Mouse (Mus musculus): Measurements from ENCODE around the gene S100z. TPM values are rescaled to one million over a fixed set of nuclear protein-coding genes. Genes with fewer than 3 reads are reported as not detected.

The S100z gene
- polyA plus RNA-seq, 1 experiment from 2014 or later = 2.1 TPM

- no peak overlapping the region for H3K4me3 ChIP-seq (ENCODE audit: low read depth, low read length)
- no peak overlapping the region for H3K9ac ChIP-seq (replicated peaks; ENCODE audit: low read length)
- H3K36me3 ChIP-seq (replicated peaks; ENCODE audit: control insufficient read depth, insufficient read depth, low read depth, low read length) = no peaks in the 10 kb centered on the region
- H3K4me1 ChIP-seq (ENCODE audit: control insufficient read depth, insufficient read depth, low read length) = no peaks in the 10 kb centered on the region
- DNase-seq (ENCODE audit: low spot score) (no peak), ATAC-seq (replicated peaks; ENCODE audit: insufficient number of reproducible peaks, low FRiP score, low TSS enrichment, low read depth) (no peak)
- no peak overlapping the region for H3K27ac ChIP-seq (replicated peaks; ENCODE audit: low read depth, low read length)
- H3K9me3 ChIP-seq (replicated peaks; ENCODE audit: control insufficient read depth, low read length) = no peaks in the 10 kb centered on the region
- H3K27me3 ChIP-seq (ENCODE audit: control insufficient read depth, insufficient read depth, low read length) = no peaks in the 10 kb centered on the region
- H3K4me2 ChIP-seq (ENCODE audit: low read depth, low read length) = no peak overlapping the region
- WGBS = 85% methylated on average over 5 of the region's 5 CpGs
These were observed 31.5 kb upstream of the S100z start for GRCm38 (mm10) chr13:95510054-95510453.

GRCm38 (mm10) chr13:95503279-95503917 lies 24.9 kb upstream of the S100z start:
- WGBS = 75% methylated on average over 8 of the region's 8 CpGs
- Histone ChIP-seq H3K4me1 (ENCODE audit: control insufficient read depth, insufficient read depth, low read length) (no peaks in the 10 kb centered on the region), H3K27ac (replicated peaks; ENCODE audit: low read depth, low read length) (no peak overlapping the region), H3K27me3 (ENCODE audit: control insufficient read depth, insufficient read depth, low read length) (no peaks in the 10 kb centered on the region), H3K9me3 (replicated peaks; ENCODE audit: control insufficient read depth, low read length) (no peaks in the 10 kb centered on the region), H3K36me3 (replicated peaks; ENCODE audit: control insufficient read depth, insufficient read depth, low read depth, low read length) (no peaks in the 10 kb centered on the region), H3K4me3 (ENCODE audit: low read depth, low read length) (no peak overlapping the region), H3K9ac (replicated peaks; ENCODE audit: low read length) (no peak overlapping the region), H3K4me2 (ENCODE audit: low read depth, low read length) (no peak overlapping the region)
- DNase-seq (ENCODE audit: low spot score) (no peak), ATAC-seq (replicated peaks; ENCODE audit: insufficient number of reproducible peaks, low FRiP score, low TSS enrichment, low read depth) (no peak)

- Histone ChIP-seq H3K9ac (replicated peaks; ENCODE audit: low read length) (no peak overlapping the region), H3K36me3 (replicated peaks; ENCODE audit: control insufficient read depth, insufficient read depth, low read depth, low read length) (no peaks in the 10 kb centered on the region), H3K27ac (replicated peaks; ENCODE audit: low read depth, low read length) (no peak overlapping the region), H3K4me1 (ENCODE audit: control insufficient read depth, insufficient read depth, low read length) (no peaks in the 10 kb centered on the region), H3K27me3 (ENCODE audit: control insufficient read depth, insufficient read depth, low read length) (no peaks in the 10 kb centered on the region), H3K9me3 (replicated peaks; ENCODE audit: control insufficient read depth, low read length) (no peaks in the 10 kb centered on the region), H3K4me3 (ENCODE audit: low read depth, low read length) (no peak overlapping the region), H3K4me2 (ENCODE audit: low read depth, low read length) (no peak overlapping the region)
- DNase-seq (ENCODE audit: low spot score) = no peak
- no peak for ATAC-seq (replicated peaks; ENCODE audit: insufficient number of reproducible peaks, low FRiP score, low TSS enrichment, low read depth)
- WGBS = 94% methylated on average over 3 of the region's 3 CpGs
These were observed 18.1 kb upstream of the S100z start for GRCm38 (mm10) chr13:95496601-95497000.

GRCm38 (mm10) chr13:95494812-95495211 lies 16.3 kb upstream of the S100z start:
- Histone ChIP-seq H3K4me3 (ENCODE audit: low read depth, low read length) (no peak overlapping the region), H3K27ac (replicated peaks; ENCODE audit: low read depth, low read length) (no peak overlapping the region), H3K27me3 (ENCODE audit: control insufficient read depth, insufficient read depth, low read length) (no peaks in the 10 kb centered on the region), H3K4me2 (ENCODE audit: low read depth, low read length) (no peak overlapping the region), H3K4me1 (ENCODE audit: control insufficient read depth, insufficient read depth, low read length) (no peaks in the 10 kb centered on the region), H3K9ac (replicated peaks; ENCODE audit: low read length) (no peak overlapping the region), H3K9me3 (replicated peaks; ENCODE audit: control insufficient read depth, low read length) (no peaks in the 10 kb centered on the region), H3K36me3 (replicated peaks; ENCODE audit: control insufficient read depth, insufficient read depth, low read depth, low read length) (no peaks in the 10 kb centered on the region)
- 72% methylated on average over 8 of the region's 8 CpGs for WGBS
- ATAC-seq (replicated peaks; ENCODE audit: insufficient number of reproducible peaks, low FRiP score, low TSS enrichment, low read depth) = no peak
- no peak for DNase-seq (ENCODE audit: low spot score)

- Histone ChIP-seq H3K4me1 (ENCODE audit: control insufficient read depth, insufficient read depth, low read length) (no peaks in the 10 kb centered on the region), H3K9me3 (replicated peaks; ENCODE audit: control insufficient read depth, low read length) (no peaks in the 10 kb centered on the region), H3K4me2 (ENCODE audit: low read depth, low read length) (no peak overlapping the region), H3K4me3 (ENCODE audit: low read depth, low read length) (no peak overlapping the region), H3K9ac (replicated peaks; ENCODE audit: low read length) (no peak overlapping the region), H3K27ac (replicated peaks; ENCODE audit: low read depth, low read length) (no peak overlapping the region), H3K27me3 (ENCODE audit: control insufficient read depth, insufficient read depth, low read length) (no peaks in the 10 kb centered on the region), H3K36me3 (replicated peaks; ENCODE audit: control insufficient read depth, insufficient read depth, low read depth, low read length) (no peaks in the 10 kb centered on the region)
- WGBS = 61% methylated on average over 5 of the region's 5 CpGs
- DNase-seq (ENCODE audit: low spot score) (no peak), ATAC-seq (replicated peaks; ENCODE audit: insufficient number of reproducible peaks, low FRiP score, low TSS enrichment, low read depth) (no peak)
These were observed 14.8 kb upstream of the S100z start for GRCm38 (mm10) chr13:95493296-95493695.

- 72% methylated on average over 11 of the region's 11 CpGs for whole genome bisulfite sequencing
- Histone ChIP-seq H3K9me3 (replicated peaks; ENCODE audit: control insufficient read depth, low read length) (no peaks in the 10 kb centered on the region), H3K4me2 (ENCODE audit: low read depth, low read length) (no peak overlapping the region), H3K36me3 (replicated peaks; ENCODE audit: control insufficient read depth, insufficient read depth, low read depth, low read length) (no peaks in the 10 kb centered on the region), H3K4me3 (ENCODE audit: low read depth, low read length) (no peak overlapping the region), H3K27me3 (ENCODE audit: control insufficient read depth, insufficient read depth, low read length) (no peaks in the 10 kb centered on the region), H3K4me1 (ENCODE audit: control insufficient read depth, insufficient read depth, low read length) (no peaks in the 10 kb centered on the region), H3K9ac (replicated peaks; ENCODE audit: low read length) (no peak overlapping the region), H3K27ac (replicated peaks; ENCODE audit: low read depth, low read length) (no peak overlapping the region)
- no peak for ATAC-seq (replicated peaks; ENCODE audit: insufficient number of reproducible peaks, low FRiP score, low TSS enrichment, low read depth)
- DNase-seq (ENCODE audit: low spot score) = no peak
These were observed 12.8 kb upstream of the S100z start for GRCm38 (mm10) chr13:95491327-95491726.

- Histone ChIP-seq H3K27me3 (ENCODE audit: control insufficient read depth, insufficient read depth, low read length) (no peaks in the 10 kb centered on the region), H3K27ac (replicated peaks; ENCODE audit: low read depth, low read length) (no peak overlapping the region), H3K9ac (replicated peaks; ENCODE audit: low read length) (no peak overlapping the region), H3K36me3 (replicated peaks; ENCODE audit: control insufficient read depth, insufficient read depth, low read depth, low read length) (no peaks in the 10 kb centered on the region), H3K4me1 (ENCODE audit: control insufficient read depth, insufficient read depth, low read length) (no peaks in the 10 kb centered on the region), H3K4me2 (ENCODE audit: low read depth, low read length) (no peak overlapping the region), H3K9me3 (replicated peaks; ENCODE audit: control insufficient read depth, low read length) (no peaks in the 10 kb centered on the region), H3K4me3 (ENCODE audit: low read depth, low read length) (no peak overlapping the region)
- DNase-seq (ENCODE audit: low spot score) (peak; percentile 22), ATAC-seq (replicated peaks; ENCODE audit: insufficient number of reproducible peaks, low FRiP score, low TSS enrichment, low read depth) (no peak)
- WGBS = 63% methylated on average over 5 of the region's 5 CpGs
These were observed 6.1 kb upstream of the S100z start for GRCm38 (mm10) chr13:95484664-95485063.

- DNase-seq (ENCODE audit: low spot score) = peak; percentile 91
- Histone ChIP-seq H3K9me3 (replicated peaks; ENCODE audit: control insufficient read depth, low read length) (no peaks in the 10 kb centered on the region), H3K4me2 (ENCODE audit: low read depth, low read length) (no peak overlapping the region), H3K27ac (replicated peaks; ENCODE audit: low read depth, low read length) (no peak overlapping the region), H3K36me3 (replicated peaks; ENCODE audit: control insufficient read depth, insufficient read depth, low read depth, low read length) (no peaks in the 10 kb centered on the region), H3K9ac (replicated peaks; ENCODE audit: low read length) (no peak overlapping the region), H3K4me1 (ENCODE audit: control insufficient read depth, insufficient read depth, low read length) (no peaks in the 10 kb centered on the region), H3K27me3 (ENCODE audit: control insufficient read depth, insufficient read depth, low read length) (no peaks in the 10 kb centered on the region), H3K4me3 (ENCODE audit: low read depth, low read length) (no peak overlapping the region)
- 20% methylated on average over 4 of the region's 4 CpGs for WGBS
- peak; percentile 48; the same call in 1 of the 2 replicates for ATAC-seq (replicated peaks; ENCODE audit: insufficient number of reproducible peaks, low FRiP score, low TSS enrichment, low read depth)
These were observed 2.9 kb upstream of the S100z start for GRCm38 (mm10) chr13:95481428-95481827.

All from embryonic facial prominence, embryonic 11.5 days (tissue).